Mouse (Mus musculus) fibroblast of lung, adult 2 months (primary cell): ENCODE measurements around the gene Hoxa5.

ENCODE experiments used
- DNase-seq: peaks from one replicate; pipeline ENCODE4 v3.0.0-alpha.2; 2011; ENCODE audit warnings: low read depth

Gene Hoxa5

DNA sequence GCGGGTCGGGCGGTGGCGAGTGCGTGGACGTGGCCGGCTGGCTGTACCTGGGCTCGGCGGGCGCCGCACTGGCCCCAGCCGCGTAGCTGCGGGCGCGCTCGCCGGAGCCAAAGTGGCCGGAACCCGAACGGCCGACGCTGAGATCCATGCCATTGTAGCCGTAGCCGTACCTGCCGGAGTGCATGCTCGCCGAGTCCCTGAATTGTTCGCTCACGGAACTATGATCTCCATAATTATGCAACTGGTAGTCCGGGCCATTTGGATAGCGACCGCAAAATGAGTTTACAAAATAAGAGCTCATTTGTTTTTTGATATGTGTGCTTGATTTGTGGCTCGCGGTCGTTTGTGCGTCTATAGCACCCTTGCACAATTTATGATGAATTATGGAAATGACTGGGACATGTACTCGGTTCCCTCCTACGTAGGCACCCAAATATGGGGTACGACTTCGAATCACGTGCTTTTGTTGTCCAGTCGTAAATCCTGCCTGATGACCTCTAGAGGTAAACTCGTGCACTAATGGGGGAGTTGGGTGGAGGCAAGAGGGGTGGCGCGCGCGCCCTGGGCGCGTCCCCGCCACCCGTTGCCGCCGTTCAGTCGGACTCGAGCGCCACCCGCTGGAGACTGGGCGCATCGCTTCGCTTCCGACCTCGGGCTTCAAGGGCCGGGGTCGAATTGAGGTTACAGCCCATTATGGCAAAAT is at the start of gene Hoxa5:
TSS of gene Hoxa5 (minus strand) at position 538 of the 703 bp plus-strand sequence.
- peak; percentile 66 for DNase-seq

DNA sequence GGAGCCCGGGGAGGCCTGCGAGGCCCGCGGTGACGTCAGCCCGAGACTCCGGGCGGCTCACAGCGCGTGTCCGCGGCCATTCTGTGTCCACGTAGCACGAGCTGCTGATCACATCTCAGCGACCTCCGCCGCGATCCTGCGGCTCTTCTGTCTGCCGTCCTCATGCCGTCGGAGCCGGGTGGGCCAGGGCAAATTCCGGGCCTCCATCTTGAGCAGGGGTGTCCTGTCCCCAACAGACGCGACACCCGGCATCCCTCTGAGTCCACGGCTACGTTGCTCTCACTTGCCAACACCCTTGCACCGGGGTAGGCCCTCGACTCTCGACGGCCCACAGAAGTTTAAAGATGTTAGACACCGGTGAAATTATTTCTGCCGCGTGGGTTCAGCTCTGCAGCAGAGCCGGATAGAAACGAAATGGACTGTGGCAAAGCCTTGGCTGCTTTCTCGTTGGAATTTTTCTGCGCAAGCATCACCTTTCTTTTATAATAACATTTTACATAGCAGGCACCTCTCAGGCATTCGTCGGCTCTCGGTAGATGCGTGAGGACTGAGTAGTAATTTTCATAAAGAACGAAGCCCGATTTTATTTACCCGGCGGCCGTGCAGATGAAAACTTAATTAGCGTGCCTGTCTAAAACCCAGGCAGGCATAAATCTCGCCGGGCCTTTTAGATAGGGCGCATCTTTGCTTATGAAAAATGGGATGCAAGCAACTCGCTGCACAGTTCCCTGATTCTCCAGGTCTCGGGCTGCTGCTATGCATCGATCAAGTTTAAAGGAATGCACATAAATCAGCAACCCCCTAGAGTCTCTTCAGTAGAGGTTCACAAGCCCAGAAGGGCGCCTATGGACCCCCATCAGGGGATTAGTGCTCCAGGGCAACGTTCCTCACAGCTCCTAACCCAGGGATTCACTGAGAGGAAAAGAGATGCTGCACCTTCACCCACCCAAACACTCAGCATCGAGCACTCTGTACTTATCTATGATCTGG is 49.4 kb upstream of the Hoxa5 start:
- DNase-seq: no peak

DNA sequence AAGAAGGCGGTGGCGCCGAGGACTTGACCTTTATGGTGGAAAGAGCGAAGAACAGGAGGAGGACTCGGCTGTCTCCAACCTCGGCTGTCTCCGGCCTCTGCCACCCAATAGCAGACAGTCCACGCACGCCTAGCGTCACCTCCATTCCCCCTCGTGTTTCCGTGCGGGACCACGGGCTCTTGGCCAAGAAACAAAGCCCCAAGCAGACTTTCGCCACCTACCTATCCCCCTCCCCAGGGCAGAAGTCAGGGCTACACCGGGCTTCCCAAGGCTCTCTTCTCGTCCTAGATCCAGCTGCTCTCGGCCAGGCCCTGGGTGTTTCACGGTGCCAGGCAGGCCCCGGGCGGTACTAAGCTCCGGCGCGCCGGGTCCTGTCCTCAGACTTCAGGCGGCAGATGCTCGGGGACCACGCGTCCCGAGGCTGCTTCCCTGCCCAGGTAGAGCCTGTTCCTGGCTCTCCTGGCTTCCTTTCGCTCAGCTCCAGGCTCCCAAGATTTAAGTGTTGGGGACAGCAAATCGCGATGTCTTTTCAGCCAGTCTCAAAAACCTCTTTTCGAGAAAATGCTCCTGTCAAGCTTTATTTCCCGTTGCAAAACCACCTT is 48.5 kb upstream of the Hoxa5 start:
- DNase-seq: no peak

DNA sequence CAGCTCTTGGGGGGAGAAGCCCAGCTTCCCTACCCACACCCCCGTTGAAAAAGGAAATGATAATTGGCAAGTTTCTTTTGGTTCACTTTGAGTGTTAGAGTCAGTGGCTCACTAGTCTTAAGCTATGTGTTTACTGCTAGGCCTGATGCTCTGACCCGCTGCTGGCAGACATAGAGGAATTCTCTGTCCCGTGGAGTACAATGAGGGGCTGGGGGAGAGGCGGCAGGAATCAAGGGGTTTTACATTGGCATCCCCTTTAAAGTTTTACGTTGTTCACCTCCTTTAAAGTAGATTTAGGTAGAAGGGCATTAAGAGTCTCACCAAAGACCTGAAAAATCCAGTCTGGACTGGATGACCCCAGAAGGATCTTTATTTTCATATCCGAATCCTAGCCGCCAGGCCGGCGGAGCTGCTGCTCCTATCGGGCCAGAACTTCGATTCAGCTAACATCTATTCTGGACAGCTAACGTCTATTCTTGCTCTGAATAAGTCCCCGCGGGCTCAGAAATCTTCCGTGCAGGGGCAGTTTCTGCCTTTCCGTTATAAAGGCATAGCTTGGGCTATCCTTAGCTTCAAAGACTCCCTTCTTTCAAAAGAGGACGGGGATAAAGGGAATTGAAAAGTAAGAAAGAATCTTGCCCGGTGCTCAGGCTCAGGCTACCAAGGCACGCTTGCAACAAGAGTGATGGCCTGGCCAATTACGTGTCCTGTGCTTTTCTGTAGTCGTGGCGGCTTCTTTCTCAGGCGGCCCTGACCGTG is 47.8 kb upstream of the Hoxa5 start:
- DNase-seq: no peak

DNA sequence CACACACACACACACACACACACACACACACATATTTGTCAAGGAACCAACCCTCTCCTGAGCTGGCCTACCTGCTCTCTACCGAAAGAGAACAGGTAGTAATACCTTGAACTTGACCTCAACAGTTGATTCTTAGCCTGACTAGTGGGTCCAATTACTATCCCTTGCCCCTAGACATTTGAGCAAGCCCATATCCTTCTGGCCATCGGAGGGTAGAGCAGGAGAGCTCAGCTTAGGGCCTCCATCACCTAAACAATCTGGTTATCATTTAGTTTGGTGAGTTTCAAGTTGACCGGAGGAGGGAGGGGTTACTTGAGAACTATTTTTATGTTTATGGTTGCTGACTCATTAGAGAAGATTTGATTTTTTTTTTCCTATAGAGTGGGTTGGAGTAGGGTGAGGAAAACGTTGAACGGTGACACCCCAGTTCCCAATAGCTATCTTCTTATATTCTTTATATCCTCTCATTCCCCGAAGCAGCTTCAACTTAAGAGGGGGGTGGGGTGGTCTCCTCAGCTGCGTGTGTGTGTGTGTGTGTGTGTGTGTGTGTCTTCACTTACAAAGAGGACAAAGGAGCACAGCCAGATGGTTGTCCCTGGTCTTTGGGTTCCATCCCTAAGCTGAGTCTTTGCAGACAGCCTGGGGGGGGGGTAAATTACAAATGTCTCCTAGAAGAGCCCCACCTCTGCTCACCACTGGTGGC is 46.9 kb upstream of the Hoxa5 start:
- DNase-seq: no peak

DNA sequence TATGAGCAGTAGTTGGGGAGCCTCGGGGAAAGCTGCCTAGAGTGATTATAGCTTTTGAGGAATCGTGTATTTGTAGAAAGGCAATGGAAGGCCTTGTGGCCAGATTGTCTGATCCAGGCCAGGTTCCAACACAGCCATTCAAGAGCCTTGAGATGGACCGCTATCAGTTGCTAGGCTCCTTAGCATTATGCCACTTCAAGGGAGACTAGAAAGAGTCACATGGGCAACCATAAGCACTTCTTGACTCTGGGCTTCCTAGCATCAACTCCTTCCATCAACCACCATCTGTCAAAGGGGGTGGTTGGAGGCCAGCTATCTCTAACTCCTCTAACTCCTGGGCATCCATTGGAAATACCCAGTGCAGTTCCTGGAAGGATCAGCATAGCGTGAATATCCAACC is 45.4 kb upstream of the Hoxa5 start:
- DNase-seq: no peak

DNA sequence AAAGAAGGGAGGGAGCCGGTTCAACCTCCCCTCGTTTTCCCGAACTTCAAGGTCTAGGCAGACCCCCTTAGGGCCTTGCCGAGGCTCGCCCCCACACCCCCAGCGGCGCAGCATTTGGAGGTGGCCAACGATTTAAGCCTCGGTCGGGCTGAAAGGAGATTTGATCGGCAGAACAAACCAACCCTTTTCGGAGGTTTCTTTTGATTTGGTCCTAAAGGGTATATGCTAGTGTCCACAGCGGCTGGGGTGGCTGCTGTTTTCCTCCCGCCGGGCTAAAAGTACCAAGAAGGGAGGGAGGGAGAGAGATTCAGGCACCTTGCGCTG is 45.0 kb upstream of the Hoxa5 start:
- no peak for DNase-seq

DNA sequence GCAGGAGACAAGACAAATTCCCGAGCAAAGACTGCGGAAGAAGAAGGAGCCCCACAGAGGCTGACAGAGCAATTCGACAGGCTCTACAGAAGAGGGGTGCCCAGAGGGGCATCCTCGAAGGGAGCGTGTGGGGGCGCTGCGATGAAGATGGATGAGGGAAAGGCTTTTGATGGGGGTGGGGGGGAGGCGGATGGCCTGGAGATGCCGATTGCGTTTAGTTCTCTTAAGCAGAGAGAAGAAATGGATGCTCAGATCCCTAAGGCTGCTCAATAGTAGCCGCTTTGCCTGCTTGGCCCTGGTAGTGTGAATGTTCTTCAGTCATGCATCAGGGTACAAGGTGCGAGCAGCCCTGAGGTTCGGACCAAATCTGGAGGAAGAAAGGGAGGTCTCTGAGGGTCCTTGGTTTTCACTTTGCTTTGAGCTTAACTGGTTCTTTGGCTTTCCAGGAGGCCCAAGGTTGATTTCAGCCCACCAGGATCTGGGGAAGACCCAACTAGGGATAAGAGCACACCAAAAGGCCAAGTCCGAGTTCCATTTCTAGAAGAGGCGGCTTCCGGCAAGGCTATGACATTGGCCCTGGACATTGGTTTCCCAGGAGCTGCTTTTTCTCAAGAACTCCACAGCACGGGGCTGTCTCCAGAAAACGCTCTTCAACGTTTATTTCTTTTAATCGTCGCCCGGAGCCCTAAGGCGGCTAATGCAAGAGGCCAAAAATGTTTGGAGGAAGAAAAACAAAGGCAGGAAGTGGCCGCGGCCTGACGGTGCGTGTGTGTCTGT is 44.4 kb upstream of the Hoxa5 start:
- no peak for DNase-seq

DNA sequence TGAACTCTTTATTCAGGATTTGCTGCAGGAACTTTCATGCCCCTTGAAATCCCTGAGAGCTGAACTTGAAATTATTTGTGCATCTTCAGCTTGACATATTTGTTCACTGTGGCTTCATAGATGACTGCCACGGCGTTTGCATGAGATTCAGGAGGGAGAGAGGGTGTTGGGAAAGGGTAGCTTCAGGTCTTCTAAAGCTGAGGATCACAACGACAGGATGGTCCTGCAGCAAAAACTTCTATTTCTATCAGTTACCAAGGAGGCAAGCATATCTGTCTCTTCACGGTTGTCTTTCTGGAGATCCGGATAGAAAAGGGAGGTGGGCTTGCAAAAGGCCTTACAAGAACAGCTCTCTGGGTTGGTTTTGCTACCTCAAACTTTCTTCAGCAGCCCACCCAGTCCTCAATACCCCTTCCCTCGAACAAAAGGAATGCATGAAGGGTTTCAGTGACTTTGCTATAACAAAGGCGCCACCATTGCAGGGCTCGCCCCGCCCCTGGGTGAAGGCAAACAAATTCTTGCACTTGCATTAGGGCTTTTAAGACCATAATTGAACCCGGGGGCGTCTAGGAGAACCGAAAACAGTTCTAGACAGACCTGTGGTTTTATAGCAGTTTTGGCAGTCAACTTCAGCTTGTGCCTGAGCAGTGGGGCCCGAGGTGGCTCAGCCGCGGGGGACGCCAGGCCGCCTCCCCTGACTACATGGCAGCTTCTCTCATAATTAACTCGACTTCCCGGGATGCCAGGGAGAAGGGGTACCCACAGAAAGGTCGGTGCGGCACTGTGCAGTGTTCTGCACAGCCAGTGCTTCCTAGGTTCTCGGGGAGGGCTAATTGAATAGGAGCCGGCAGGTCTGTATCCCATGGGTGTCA is 43.6 kb upstream of the Hoxa5 start:
- no peak for DNase-seq

DNA sequence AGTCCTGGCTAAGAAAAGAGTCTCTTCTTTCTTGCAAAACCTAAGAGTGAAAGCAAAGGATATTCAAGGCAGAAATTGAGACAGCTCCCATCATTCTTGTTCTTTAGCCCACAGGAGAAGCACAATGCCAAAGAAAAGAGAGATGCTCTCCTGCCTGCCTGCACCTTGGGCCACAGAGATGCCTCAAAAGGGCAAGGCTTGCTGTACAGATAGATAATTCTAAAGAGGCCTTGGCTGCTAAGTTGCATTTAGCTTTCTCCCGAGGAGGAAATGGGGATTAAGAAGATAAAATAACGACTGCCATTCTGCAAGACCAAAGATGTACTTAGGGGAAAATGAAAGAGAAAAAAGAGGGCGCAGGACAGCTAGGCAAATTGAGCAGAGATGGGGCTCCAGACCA is 42.5 kb upstream of the Hoxa5 start:
- no peak for DNase-seq

DNA sequence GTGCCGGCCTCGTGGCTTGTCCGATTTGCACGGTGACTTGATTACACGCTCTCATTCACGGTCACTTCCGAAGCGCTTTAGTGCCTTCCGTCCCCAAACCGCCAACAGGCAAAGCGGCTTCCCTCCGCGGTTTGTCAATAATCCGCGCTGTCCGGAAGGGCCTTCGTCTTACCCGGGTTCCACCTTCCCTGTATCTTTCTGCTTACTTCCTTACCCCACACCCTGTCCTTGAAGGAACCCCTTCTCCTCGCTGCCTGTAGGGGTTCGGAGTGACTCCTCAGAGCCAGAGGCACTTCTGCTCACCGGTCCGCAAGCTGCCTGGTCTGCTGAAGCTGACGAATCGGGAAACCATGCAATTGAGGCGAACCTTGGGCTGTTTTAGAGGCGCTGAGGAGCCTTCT is 42.0 kb upstream of the Hoxa5 start:
- no peak for DNase-seq

DNA sequence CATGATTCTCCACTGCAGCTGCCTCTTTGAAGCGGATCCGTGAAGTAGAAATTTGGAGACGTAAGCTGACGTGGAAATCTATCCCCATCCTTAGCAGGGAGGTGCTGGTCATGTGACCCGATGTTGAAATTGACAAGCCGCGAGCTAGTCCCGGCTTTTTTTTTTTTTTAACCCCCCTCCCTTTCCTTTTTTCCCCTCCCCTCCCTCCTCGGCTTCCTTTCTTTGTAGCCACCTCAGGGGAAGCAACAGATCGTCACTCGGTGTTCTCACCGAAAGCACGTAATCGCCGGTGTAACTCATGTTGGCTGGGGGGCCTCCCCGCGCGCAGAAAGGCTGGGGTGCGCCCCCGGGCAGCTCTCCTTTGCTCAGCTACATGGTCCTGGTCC is 41.4 kb upstream of the Hoxa5 start, which contains the start of gene Hoxa11:
TSS of gene Hoxa11 (minus strand) at position 54 of the 386 bp plus-strand sequence.
- DNase-seq: no peak

DNA sequence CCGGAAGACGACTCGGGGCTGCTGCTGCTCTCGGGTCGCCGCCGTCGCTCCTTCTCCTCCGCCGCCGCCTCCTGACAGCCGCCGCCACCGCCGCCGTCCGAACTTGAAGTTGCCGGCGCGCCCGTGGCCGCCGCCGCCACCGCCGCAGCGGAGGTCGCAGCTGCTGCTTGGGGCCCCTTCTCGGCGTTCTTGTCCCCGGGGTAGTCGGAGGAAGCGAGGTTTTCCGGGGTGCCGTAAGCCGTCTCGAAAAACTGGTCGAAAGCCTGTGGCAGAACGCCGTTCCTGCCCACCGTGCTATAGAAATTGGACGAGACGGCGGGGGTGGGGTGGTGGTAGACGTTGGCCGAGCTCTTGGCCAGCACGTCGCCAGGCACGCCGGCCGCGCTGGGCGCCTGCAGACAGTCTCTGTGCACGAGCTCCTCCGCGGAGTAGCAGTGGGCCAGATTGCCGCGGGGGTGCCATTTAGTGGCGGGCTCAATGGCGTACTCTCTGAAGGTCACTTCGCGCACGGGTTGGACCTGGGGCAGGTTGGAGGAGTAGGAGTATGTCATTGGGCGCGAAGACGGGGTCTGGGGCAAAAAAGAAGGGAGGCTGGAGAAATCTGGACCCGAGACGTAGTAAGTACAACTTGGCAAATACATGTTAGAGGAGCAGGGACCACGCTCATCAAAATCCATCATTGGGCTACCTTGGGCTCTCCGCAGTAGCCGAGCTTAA is 40.8 kb upstream of the Hoxa5 start:
- no peak for DNase-seq

DNA sequence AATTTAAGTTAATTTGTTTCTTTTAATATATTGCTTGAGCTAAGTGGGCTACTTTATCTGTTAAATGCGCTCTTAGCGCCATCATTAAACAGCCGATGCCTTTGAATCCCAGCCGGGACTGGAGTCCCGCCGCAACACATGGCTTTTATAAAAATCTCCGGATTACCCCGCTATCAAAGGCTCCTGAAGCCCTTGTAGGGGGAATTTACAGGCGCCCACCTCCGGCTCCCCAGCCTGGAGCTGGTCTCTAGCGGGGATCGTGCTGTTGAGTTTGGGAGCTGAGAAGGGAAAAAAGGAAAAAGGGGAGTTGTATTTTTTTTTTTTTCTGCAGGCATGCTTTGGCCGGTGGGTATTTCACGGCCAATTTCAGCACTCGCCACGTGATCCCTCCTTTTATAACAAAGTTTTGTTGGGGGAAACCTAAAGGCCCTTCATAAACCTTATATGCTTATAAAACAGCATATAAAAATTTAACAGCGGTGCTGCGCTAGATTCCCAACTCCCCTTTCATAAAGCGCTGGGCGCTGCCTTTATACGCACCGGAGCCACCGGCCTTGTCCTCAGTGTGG is 40.2 kb upstream of the Hoxa5 start:
- no peak for DNase-seq

DNA sequence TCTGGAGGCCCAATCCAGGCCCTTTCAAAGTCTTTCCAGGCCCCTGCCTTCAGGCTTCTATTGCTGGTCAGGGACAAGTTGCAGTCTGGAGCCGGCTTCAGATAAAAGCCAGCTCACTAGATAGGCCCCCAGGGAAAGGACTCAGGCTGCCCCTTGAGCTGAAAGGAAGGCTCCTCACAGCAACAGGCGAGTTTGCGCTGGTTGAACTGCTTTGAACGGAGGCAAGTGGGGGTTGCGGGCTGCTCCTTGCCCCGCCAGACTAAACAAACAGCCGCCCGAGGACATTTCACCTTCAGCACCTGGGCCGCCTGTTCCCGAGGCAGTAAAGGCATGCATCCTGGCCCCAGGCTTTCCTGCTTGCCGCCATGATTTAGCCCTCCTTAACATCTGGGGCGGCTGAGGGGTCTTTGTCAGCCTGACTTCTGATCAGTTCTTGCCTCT is 39.3 kb upstream of the Hoxa5 start:
- no peak for DNase-seq

DNA sequence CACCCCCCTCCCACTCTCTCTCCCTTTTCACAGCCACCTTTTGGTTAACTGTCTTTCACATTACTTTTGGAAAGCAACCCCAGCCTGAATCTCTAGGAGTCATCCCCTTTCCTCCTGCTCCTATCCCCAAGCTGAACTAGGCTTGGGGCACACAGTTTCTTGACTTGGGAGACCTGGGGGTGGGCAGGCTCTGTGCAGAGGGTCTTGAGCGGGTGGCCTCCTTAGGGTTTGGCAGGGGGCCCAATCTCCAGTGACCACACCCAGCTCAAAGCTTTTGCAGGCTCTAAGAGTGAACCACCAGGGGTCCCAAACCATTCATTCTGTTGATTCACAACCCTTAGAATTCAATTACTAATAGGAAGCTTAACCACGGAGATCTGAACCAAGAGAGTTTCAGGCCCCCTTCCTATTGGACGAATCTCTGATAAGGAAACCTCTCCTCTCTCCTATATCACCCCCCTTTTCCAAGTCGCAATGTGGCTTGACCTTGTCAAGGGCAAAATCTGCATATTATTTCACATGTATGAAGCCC is 38.5 kb upstream of the Hoxa5 start:
- DNase-seq: no peak

DNA sequence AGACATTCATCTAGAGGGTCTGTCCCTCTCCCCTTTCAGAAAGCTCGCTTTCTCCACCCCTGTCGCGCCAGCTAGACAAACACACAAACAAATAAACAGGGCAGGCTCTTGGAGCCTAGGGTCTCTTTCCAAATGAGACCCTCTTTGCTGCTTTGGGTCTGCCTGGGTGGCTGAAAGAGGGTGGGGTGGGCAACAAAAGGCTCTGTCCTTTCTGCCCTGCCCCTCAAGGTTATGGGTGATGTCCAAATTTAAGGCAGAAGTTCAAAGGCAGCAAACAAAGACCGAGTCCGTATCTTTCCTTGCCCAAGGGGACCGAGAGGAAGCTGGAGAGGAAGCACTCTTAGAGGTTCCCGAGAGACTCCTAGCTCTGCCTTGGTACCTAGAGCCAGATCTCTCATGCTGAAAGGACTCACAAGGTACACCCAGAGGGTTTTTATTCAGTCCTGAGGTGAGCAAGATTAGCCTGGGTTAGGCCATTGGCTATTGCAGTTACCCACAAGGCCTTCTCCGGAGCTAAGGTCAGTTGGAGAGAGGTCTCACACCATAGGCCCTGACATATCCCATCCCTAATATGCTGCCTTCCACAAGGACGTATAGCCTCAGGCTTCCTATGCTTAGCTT is 36.7 kb upstream of the Hoxa5 start:
- no peak for DNase-seq
